Mouse (Mus musculus) splenic B cell, adult 2 months (primary cell): Measurements from ENCODE around the gene Olfr1297.

Source experiments
- DNase-seq: peaks from one replicate; pipeline ENCODE4 v3.0.0-alpha.2; 2011; ENCODE audit warnings: low read depth, low spot score
- H3K27me3 ChIP-seq: 2 replicates; pipeline ENCODE4 v1.6.1; 2012; ENCODE audit warnings: mild to moderate bottlenecking, low read length, moderate library complexity, mixed read lengths; ENCODE audit not compliant: control insufficient read depth, poor library complexity, insufficient read depth, severe bottlenecking
- H3K36me3 ChIP-seq: 2 replicates; pipeline ENCODE4 v1.6.1; 2012; ENCODE audit warnings: mild to moderate bottlenecking, low read length, moderate library complexity, mixed read lengths; ENCODE audit not compliant: control insufficient read depth, poor library complexity, insufficient read depth, severe bottlenecking

The Olfr1297 gene

DNA sequence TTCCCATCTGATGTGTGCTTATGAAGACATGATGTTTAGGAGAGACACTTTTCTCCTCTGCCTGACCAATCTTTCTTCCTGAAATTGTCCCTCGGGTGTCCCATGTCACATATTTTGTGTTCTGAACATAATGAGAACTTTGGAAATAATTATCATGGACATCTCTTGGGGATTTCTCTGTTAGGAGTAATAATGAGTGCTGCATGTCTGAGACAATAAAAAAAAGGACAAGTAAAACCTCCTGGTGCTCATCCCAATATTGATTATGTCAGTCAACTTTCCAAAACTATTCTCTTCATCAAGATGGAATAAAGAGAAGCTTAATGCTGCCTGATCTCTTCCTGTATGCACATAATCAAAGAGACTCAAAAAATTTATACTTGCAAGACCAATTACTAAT is at the start of gene Olfr1297:
TSS of gene Olfr1297 (minus strand) at position 101 of the 400 bp plus-strand sequence.
- DNase-seq = no peak
- no peaks in the 10 kb centered on the region for H3K27me3 ChIP-seq
- H3K36me3 ChIP-seq = no peaks in the 10 kb centered on the region

DNA sequence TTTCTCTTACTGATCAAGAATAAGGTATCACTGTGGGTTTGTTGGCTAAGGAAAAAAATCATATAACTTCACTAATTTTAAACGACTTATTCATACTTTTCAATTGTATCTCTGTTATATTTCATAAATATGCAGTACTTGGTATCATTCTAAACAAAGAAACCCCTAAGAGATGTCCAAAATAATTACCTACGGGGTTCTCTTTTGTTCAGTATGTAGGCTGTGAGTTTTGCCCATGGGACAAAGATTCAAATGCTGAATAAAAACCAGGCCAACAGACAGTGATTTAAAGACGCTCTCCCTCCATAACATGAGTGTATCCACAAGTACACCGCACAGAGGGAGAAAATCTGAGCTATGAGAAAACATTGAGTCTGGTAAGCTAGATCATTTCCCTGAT is 34.8 kb upstream of the Olfr1297 start, which contains the start of gene Olfr1299:
TSS of gene Olfr1299 (plus strand) at position 301 of the 400 bp plus-strand sequence.
- Histone ChIP-seq H3K27me3 (no peaks in the 10 kb centered on the region), H3K36me3 (no peaks in the 10 kb centered on the region)
- no peak for DNase-seq

DNA sequence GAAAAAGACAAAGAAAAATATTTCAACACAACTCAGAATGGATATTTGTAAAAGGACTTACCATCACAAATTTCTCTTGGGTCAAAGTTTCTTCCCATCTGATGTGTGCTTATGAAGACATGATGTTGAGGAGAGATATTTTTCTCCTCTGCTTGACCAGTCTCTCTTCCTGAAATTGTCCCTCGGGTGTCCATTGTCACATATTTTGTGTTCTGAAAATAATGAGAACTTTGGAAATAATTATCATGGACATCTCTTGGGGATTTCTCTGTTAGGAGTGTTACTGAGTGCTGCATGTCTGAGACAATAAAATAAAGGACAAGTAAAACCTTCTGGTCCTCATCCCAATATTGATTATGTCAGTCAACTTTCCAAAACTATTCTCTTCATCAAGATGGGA is 22.8 kb upstream of the Olfr1297 start, which contains the start of gene Olfr1298:
TSS of gene Olfr1298 (minus strand) at position 101 of the 400 bp plus-strand sequence.
- Histone ChIP-seq H3K36me3 (no peaks in the 10 kb centered on the region), H3K27me3 (no peaks in the 10 kb centered on the region)
- no peak for DNase-seq

DNA sequence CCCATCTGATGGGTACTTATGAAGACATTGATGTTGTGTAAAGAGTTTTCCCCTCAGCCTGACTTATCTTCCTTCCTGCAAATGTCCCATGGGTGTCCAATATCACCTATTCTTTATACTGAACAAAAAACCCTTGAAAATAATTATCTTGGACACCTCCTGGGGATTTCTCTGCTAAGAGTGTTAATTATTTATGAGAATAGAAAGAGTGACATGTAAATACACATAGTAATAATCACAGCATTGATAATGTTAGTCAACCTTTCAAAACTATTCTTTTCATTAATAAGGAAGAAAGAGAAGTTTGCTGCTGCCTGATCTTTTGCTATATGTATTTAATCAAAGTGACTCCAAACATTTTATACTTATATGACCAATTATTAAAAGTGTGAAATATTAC is 56.7 kb downstream of the Olfr1297 start, which contains the start of gene Olfr1295:
TSS of gene Olfr1295 (minus strand) at position 101 of the 400 bp plus-strand sequence.
- H3K36me3 ChIP-seq = no peaks in the 10 kb centered on the region
- no peak for DNase-seq
- H3K27me3 ChIP-seq = no peaks in the 10 kb centered on the region
